In genomic region chr5:35540555-35540954, GRCm38 (mm10) we compare ENCODE assay signal across 14 mouse cellular contexts. TPM values are rescaled to one million over a fixed set of nuclear protein-coding genes. Genes with fewer than 3 reads are reported as not detected.
DNase-seq lines count a peak whose midpoint lies in the region; ATAC-seq and TF ChIP-seq lines count a peak whose summit lies in the region.
"Had no signal": no experiment of that assay in that cellular context is flagged by ENCODE, and none has a peak within 500 bp of the region (broad histone marks: within the 10 kb centered on the region; RNA-seq: fewer than 3 reads in every experiment).

No protein-coding gene starts in this region.

- H3K27me3 ChIP-seq in forebrain, embryonic 10.5 days (ENCODE audit: poor library complexity, severe bottlenecking) = no peaks in the 10 kb centered on the region
- H3K27me3 ChIP-seq in forebrain, embryonic 13.5 days = no peaks in the 10 kb centered on the region
- no peaks in the 10 kb centered on the region for H3K27me3 ChIP-seq in lung, postnatal 0 days (replicated peaks; ENCODE audit: insufficient read depth, low read length)
- H3K27me3 ChIP-seq in limb, embryonic 14.5 days (ENCODE audit: control insufficient read depth, insufficient read depth, low read length) = no peaks in the 10 kb centered on the region
- H3K27me3 ChIP-seq in cerebellum, adult 2 months (ENCODE audit: control insufficient read depth, insufficient read depth, low read length) = no peaks in the 10 kb centered on the region
- H3K27me3 ChIP-seq: liver, embryonic 12.5 days had no signal

- no peak overlapping the region for H3K4me2 ChIP-seq in forebrain, embryonic 13.5 days
- H3K4me2 ChIP-seq in lung, postnatal 0 days (replicated peaks; ENCODE audit: low read depth, low read length) = no peak overlapping the region
- H3K4me2 ChIP-seq in limb, embryonic 14.5 days (replicated peaks; ENCODE audit: low read depth, low read length, severe bottlenecking) = no peak overlapping the region
- H3K4me2 ChIP-seq: forebrain, embryonic 12.5 days; liver, embryonic 12.5 days had no signal

- TF ChIP-seq POLR2A in limb, embryonic 14.5 days (IDR thresholded peaks at IDR 0.05; ENCODE audit: borderline replicate concordance, extremely low read depth, insufficient read depth, insufficient read length) = no peak
- TF ChIP-seq POLR2A in cerebellum, adult 2 months (IDR thresholded peaks at IDR 0.05; ENCODE audit: borderline replicate concordance, insufficient read depth, low read length) = no peak

- H3K27ac ChIP-seq in forebrain, embryonic 10.5 days = peak overlapping the region; percentile 35; the same call in 1 of the 2 replicates
- no peak overlapping the region for H3K27ac ChIP-seq in forebrain, embryonic 13.5 days
- H3K27ac ChIP-seq in lung, postnatal 0 days (ENCODE audit: low read length) = peak overlapping the region; percentile 38
- no peak overlapping the region; the same call in 1 of the 2 replicates for H3K27ac ChIP-seq in limb, embryonic 14.5 days (replicated peaks; ENCODE audit: low read depth, low read length)
- H3K27ac ChIP-seq in cerebellum, adult 2 months (ENCODE audit: insufficient read depth, low read length) = no peak overlapping the region
- H3K27ac ChIP-seq: forebrain, embryonic 12.5 days; liver, embryonic 12.5 days had no signal

- intact Hi-C loops in gastrocnemius, postnatal 14 days (cut with DNase I; ENCODE audit: low total_unique reads) = no loop called here

- no peak for ATAC-seq in forebrain, embryonic 13.5 days
- peak; percentile 38 for ATAC-seq in lung, postnatal 0 days
- ATAC-seq in limb, embryonic 14.5 days (ENCODE audit: low FRiP score, low read depth) = no peak
- ATAC-seq: inflammation-experienced regulatory T-cells, adult 6 months; liver, embryonic 12.5 days had no signal

- H3K9ac ChIP-seq in forebrain, embryonic 13.5 days = no peak overlapping the region
- no peak overlapping the region for H3K9ac ChIP-seq in lung, postnatal 0 days (replicated peaks; ENCODE audit: low read depth)
- 0 out of 2 replicates have a peak overlapping the region, but pooled peaks have one; percentile 12 for H3K9ac ChIP-seq in limb, embryonic 14.5 days (ENCODE audit: low read depth, low read length, severe bottlenecking)
- H3K9ac ChIP-seq: forebrain, embryonic 12.5 days; liver, embryonic 12.5 days had no signal

- H3K4me1 ChIP-seq in forebrain, embryonic 10.5 days = peaks cover 21% of the 10 kb centered on the region
- no peaks in the 10 kb centered on the region for H3K4me1 ChIP-seq in forebrain, embryonic 13.5 days
- no peaks in the 10 kb centered on the region for H3K4me1 ChIP-seq in lung, postnatal 0 days (ENCODE audit: insufficient read depth, low read depth, low read length)
- H3K4me1 ChIP-seq in limb, embryonic 14.5 days (ENCODE audit: control insufficient read depth, insufficient read depth, low read length) = 0 out of 2 replicates have a peak, but pooled peaks cover 3% of the 10 kb centered on the region
- no peaks in the 10 kb centered on the region for H3K4me1 ChIP-seq in cerebellum, adult 2 months (ENCODE audit: control insufficient read depth, insufficient read depth, low read length)
- H3K4me1 ChIP-seq: liver, embryonic 12.5 days had no signal

- H3K36me3 ChIP-seq in forebrain, embryonic 10.5 days (replicated peaks) = no peaks in the 10 kb centered on the region
- no peaks in the 10 kb centered on the region for H3K36me3 ChIP-seq in forebrain, embryonic 13.5 days (ENCODE audit: poor library complexity, severe bottlenecking)
- no peaks in the 10 kb centered on the region for H3K36me3 ChIP-seq in lung, postnatal 0 days (ENCODE audit: insufficient read depth, low read length)
- no peaks in the 10 kb centered on the region for H3K36me3 ChIP-seq in limb, embryonic 14.5 days (ENCODE audit: control insufficient read depth, insufficient read depth, low read length)
- H3K36me3 ChIP-seq: forebrain, embryonic 12.5 days; liver, embryonic 12.5 days had no signal

- no peak for DNase-seq in forebrain, embryonic 10.5 days (ENCODE audit: extremely low spot score, low spot score)
- peak; percentile 26 for DNase-seq in lung, postnatal 0 days (ENCODE audit: low spot score)
- DNase-seq in lung, postnatal 4 days = no peak
- DNase-seq in limb, embryonic 14.5 days (ENCODE audit: low spot score) = no peak
- DNase-seq in cerebellum, adult 2 months = no peak
- DNase-seq in gastrocnemius, adult 8-10 months (ENCODE audit: low spot score in 2 of 2) = no peak
- no peak for DNase-seq in gastrocnemius, postnatal 14 days
- DNase-seq: adrenal gland, postnatal 14 days; cerebellum, postnatal 36 days had no signal

- TF ChIP-seq EP300 in lung, postnatal 0 days (IDR thresholded peaks at IDR 0.05) = no peak

- 60% methylated on average over 5 of the region's 5 CpGs for WGBS in forebrain, embryonic 10.5 days
- WGBS in forebrain, embryonic 13.5 days = 58% methylated on average over 5 of the region's 5 CpGs
- 41% methylated on average over 5 of the region's 5 CpGs for WGBS in lung, postnatal 0 days
- 35% methylated on average over 5 of the region's 5 CpGs for WGBS in limb, embryonic 14.5 days
- WGBS in cerebellum, adult 2 months = 72% methylated on average over 5 of the region's 5 CpGs

- H3K9me3 ChIP-seq in forebrain, embryonic 10.5 days = no peaks in the 10 kb centered on the region
- H3K9me3 ChIP-seq in forebrain, embryonic 13.5 days (replicated peaks) = no peaks in the 10 kb centered on the region
- H3K9me3 ChIP-seq in lung, postnatal 0 days (ENCODE audit: low read length) = no peaks in the 10 kb centered on the region
- H3K9me3 ChIP-seq in limb, embryonic 14.5 days (ENCODE audit: control insufficient read depth, low read length) = no peaks in the 10 kb centered on the region
- H3K9me3 ChIP-seq: forebrain, embryonic 12.5 days; liver, embryonic 12.5 days had no signal

- H3K4me3 ChIP-seq in forebrain, embryonic 10.5 days = no peak overlapping the region
- H3K4me3 ChIP-seq in forebrain, embryonic 13.5 days = no peak overlapping the region
- H3K4me3 ChIP-seq in lung, postnatal 0 days (ENCODE audit: low read depth, low read length) = no peak overlapping the region
- no peak overlapping the region for H3K4me3 ChIP-seq in limb, embryonic 14.5 days (replicated peaks; ENCODE audit: low read length)
- H3K4me3 ChIP-seq in cerebellum, adult 2 months (replicated peaks; ENCODE audit: insufficient read depth, low read depth, low read length) = no peak overlapping the region
- H3K4me3 ChIP-seq: forebrain, embryonic 12.5 days; liver, embryonic 12.5 days had no signal

- TF ChIP-seq CTCF in lung, postnatal 0 days (IDR thresholded peaks at IDR 0.05) = no peak
- no peak for TF ChIP-seq CTCF in cerebellum, adult 2 months (IDR thresholded peaks at IDR 0.05; ENCODE audit: borderline replicate concordance, insufficient read depth, low read depth, low read length)

RNA-seq across cellular contexts. Expression of gene Cpz, which starts 15.1 kb away (rescaled TPM):
- 4.6 and 5.3 TPM in 2 replicates for polyA plus RNA-seq in forebrain, embryonic 10.5 days (2016; fragmentation: Nextera tagmentation; extraction: Ambion mirVana)
- 0.37 and 0.43 TPM in 2 replicates for polyA plus RNA-seq in forebrain, embryonic 13.5 days (2015; fragmentation: Nextera tagmentation; extraction: Ambion mirVana)
- polyA plus RNA-seq in lung, postnatal 0 days (2015; fragmentation: Nextera tagmentation; extraction: Ambion mirVana) = 3.4 and 4.1 TPM in 2 replicates
- polyA plus RNA-seq in limb, embryonic 14.5 days (2012; rRNA removed) = 9.9 and 10.1 TPM in 2 replicates
- 5.6 and 7.8 TPM in 2 replicates for polyA plus RNA-seq in limb, embryonic 14.5 days (2014; fragmentation: Nextera tagmentation; extraction: Ambion mirVana)
- polyA plus RNA-seq in cerebellum, adult 2 months (2012; rRNA removed) = 0.36 and 0.57 TPM in 2 replicates
- under 1 TPM in 1 of 4 experiments, not detected in 3; 0.25 TPM for total RNA-seq in gastrocnemius, adult 8-10 months (2022)
- 10 to 100 TPM; 12.5 to 14.5 TPM for total RNA-seq in gastrocnemius, postnatal 14 days (2021)
- total RNA-seq: megakaryocyte-erythroid progenitor cell, adult 5-6 weeks had no signal
- polyA plus RNA-seq: inflammation-experienced regulatory T-cells, adult 6 months had no signal

RNA-seq across cellular contexts. Expression of gene Trmt44, which starts 34.3 kb away (rescaled TPM):
- 9.2 and 10.0 TPM in 2 replicates for polyA plus RNA-seq in forebrain, embryonic 10.5 days (2016; fragmentation: Nextera tagmentation; extraction: Ambion mirVana)
- polyA plus RNA-seq in forebrain, embryonic 13.5 days (2015; fragmentation: Nextera tagmentation; extraction: Ambion mirVana) = 7.3 and 9.1 TPM in 2 replicates
- polyA plus RNA-seq in lung, postnatal 0 days (2015; fragmentation: Nextera tagmentation; extraction: Ambion mirVana) = 3.4 and 4.4 TPM in 2 replicates
- polyA plus RNA-seq in limb, embryonic 14.5 days (2012; rRNA removed) = 7.5 and 8.3 TPM in 2 replicates
- 7.6 and 8.5 TPM in 2 replicates for polyA plus RNA-seq in limb, embryonic 14.5 days (2014; fragmentation: Nextera tagmentation; extraction: Ambion mirVana)
- polyA plus RNA-seq in cerebellum, adult 2 months (2012; rRNA removed) = 6.3 and 6.4 TPM in 2 replicates
- total RNA-seq in gastrocnemius, adult 8-10 months (2022) = 1 to 10 TPM; 1.2 to 1.9 (median 1.4) TPM
- 1 to 10 TPM; 1.5 to 1.8 TPM for total RNA-seq in gastrocnemius, postnatal 14 days (2021)

RNA-seq across cellular contexts. Expression of gene Acox3, which starts 42.3 kb away (rescaled TPM):
- polyA plus RNA-seq in forebrain, embryonic 10.5 days (2016; fragmentation: Nextera tagmentation; extraction: Ambion mirVana) = 10.3 and 10.8 TPM in 2 replicates
- 12.0 and 15.6 TPM in 2 replicates for polyA plus RNA-seq in forebrain, embryonic 13.5 days (2015; fragmentation: Nextera tagmentation; extraction: Ambion mirVana)
- polyA plus RNA-seq in lung, postnatal 0 days (2015; fragmentation: Nextera tagmentation; extraction: Ambion mirVana) = 15.0 and 15.9 TPM in 2 replicates
- polyA plus RNA-seq in limb, embryonic 14.5 days (2012; rRNA removed) = 31.1 and 31.3 TPM in 2 replicates
- 14.2 and 15.0 TPM in 2 replicates for polyA plus RNA-seq in limb, embryonic 14.5 days (2014; fragmentation: Nextera tagmentation; extraction: Ambion mirVana)
- 33.3 and 33.7 TPM in 2 replicates for polyA plus RNA-seq in cerebellum, adult 2 months (2012; rRNA removed)
- 10 to 100 TPM; 14.6 to 20.0 (median 17.2) TPM for total RNA-seq in gastrocnemius, adult 8-10 months (2022)
- total RNA-seq in gastrocnemius, postnatal 14 days (2021) = 10 to 100 TPM; 12.0 to 12.9 TPM

Comparison
In these comparisons a context has a peak if more than half of its experiments do, and no peak if none do; other contexts are left out.
1. H3K27ac ChIP-seq: peak in forebrain, embryonic 10.5 days (single experiment) and lung, postnatal 0 days (single experiment); none in forebrain, embryonic 13.5 days (single experiment), limb, embryonic 14.5 days (single experiment) and cerebellum, adult 2 months (single experiment).